Mouse (Mus musculus): Measurements from ENCODE around the gene Gas8.
"Not testable (repeated sequence)": the region's sequence is repeated elsewhere in the genome, so short reads cannot be mapped to it uniquely, and the experiment has no call there.

Gene Gas8

DNA sequence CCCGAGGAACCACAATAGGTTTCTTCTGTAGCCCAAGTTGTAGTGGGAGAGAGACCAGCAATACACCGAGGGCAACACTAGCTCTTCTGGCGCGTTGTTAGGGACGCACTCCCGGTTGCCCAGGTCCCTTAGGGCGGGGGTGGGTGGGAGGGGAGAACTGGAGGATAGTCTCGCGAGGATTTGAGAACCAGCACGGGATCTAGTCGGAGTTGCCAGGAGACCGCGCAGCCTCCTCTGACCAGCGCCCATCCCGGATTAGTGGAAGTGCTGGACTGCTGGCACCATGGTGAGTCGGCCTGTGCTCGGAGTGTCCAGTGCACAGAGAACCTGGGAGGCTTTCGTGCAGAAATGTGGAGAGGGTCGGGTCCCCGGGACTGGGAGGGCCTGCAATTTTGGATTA lies at the start of gene Gas8:
Gas8 (plus strand) TSS at position 168 of the 400 bp plus-strand sequence.
- peak; percentile 96 for DNase-seq

DNA sequence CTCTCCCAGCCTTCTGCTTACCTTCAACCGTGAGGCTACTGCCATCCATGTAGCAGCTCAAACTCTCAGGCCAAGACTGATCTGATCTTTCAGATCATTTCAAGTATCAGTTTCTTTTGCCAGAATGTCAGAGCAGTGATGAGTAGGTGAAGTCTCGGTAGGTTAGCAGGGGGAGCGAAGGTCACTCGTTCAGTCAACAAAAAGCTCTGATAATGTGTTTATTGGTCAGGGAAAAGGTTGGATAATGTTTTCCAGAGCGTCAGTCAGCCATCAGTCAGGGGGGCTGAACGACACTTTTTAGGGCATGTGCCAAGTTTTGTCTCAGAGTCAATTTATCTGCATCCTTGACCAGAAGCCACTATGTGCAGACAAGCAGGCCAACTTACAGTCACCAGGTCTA lies 45.6 kb upstream of the Gas8 start:
- not testable (repeated sequence) for DNase-seq

DNA sequence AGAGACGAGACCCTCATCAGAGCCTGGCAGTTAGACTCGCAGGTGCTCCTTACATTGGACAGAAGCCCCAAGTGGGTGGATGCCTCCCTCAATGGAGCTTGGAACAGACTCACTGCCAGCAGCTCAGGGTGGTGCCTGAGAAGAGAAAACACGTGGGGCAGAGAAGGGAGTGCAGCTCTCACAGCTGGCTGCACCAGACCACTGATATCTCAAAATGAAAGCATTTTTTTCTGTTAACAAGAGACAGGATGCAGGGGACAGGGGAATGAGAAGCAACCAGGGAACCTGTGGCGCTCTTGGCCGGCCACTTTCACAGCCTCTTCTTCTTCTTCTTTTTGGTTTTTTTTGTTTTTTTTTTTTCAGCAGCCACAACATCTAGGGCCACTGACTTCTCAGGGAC lies 44.1 kb upstream of the Gas8 start:
- not testable (repeated sequence) for DNase-seq

DNA sequence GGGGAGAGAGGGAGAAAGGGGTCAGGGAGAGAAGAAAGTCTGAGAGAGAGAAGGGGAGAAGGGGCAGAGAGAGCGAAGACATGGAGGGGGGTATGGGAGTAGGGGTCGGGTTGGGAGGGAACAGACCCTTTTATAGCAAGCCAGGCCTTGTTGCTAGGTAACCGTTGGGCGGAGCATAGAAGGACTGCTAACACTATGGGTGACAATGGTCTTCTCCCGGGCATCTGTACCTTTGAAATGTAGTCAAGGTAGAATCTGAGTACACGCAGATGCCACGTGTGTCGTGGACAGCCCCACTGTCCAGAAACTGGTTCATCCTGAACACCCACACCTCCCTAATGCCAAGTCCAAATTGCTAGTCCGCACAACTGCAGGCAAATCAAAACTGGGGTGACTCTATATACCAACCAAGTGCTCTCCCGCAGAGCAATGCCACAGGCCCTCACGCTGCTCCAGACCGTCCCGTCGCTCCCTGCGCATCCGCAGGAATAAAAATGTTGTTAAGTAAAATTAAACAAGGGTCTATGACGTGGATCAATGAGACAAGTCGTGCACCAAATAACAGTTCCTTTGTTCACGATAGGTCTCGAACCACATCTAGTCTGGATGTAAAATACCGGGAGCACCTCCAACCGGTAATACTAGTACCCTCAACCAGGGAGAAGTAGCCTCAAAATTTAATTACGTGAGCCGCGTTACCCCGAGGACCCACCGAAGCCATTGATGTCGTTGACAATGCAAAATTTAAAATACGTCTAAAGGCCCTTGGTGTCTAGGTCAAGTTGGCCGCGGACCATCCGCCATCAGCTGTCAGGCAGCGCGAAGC lies 41.5 kb upstream of the Gas8 start:
- peak; percentile 23 for DNase-seq

DNA sequence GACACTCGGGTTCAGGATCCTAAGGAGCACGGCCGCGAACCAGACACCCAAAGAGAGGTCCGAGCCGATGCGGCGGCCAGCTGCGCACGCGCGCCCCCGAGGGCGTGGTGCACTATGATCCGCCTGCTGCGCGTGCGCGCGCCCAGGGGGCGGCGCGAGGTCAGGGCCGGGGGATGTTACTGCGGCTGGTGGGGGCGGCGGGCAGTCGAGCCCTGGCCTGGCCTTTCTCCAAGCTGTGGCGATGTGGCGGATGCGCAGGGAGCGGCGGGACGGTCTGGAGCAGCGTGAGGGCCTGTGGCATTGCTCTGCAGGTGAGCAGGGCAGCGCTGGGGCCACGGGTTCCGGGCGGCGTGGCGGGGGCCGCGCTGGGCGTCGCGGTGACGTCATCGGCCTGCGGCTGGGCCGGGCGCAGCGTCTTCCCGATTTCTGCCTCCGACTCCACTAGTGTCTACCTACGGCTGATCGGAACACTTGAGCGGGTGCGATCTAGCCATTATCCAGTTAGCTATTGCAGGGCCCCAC lies 40.8 kb upstream of the Gas8 start, which contains the start of gene Afg3l1:
Afg3l1 (plus strand) TSS at position 167 of the 522 bp plus-strand sequence.
- DNase-seq = peak; percentile 97

DNA sequence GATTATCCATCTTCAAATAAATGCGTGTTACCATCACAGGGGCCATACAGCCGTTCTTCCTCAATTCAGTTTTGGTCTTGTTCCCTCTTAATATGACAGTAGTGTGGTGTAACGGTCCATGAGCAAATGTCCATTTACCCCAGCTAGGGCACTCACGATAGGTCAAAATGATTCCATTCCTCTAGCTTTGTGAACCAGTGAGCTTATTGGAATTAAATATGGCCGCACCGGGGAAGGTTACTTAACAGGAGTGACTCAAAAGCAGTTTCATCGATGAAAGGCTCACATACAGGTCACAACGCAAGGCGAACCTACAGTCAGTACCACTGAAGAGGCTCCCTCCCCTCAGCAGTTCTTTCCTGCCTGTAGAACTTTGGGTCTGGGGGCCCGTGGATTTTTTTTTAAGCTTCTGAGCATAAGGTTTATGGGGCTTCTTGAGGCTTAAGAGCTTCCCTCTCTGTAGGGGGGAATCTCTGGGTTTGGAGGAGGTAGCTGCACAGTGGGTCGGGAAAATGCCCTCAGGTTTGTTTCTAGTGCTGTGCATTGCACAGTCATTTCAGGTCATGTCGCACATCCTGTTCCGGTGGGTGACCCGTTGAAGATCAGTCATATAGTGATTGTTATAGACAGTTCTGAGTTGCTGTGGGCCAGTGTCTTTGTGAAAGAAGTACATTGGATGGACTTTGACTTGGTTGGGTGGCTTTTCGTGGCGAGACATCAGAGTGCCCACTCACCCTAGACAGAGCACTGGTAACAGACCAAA lies 40.0 kb upstream of the Gas8 start:
- no peak for DNase-seq

DNA sequence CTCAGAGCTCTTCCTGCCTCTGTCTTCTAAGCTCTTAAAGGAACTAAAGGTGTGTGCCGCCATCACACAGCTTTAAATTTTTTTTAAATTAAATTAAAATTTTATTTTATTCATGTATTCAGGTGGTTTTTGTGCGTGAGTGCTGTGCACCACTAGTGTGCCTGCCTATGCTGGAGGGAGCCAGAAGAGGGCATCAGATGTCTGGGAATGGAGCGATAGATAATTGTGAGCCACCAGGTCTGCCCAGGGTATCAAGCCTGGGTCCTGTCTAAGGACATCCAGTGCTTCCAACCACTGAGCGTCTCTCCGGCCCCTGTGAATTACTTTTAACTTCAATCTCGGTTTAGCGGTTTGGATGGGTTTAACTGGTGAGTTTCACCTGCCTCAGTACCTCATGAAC lies 36.0 kb upstream of the Gas8 start:
- DNase-seq = no peak

DNA sequence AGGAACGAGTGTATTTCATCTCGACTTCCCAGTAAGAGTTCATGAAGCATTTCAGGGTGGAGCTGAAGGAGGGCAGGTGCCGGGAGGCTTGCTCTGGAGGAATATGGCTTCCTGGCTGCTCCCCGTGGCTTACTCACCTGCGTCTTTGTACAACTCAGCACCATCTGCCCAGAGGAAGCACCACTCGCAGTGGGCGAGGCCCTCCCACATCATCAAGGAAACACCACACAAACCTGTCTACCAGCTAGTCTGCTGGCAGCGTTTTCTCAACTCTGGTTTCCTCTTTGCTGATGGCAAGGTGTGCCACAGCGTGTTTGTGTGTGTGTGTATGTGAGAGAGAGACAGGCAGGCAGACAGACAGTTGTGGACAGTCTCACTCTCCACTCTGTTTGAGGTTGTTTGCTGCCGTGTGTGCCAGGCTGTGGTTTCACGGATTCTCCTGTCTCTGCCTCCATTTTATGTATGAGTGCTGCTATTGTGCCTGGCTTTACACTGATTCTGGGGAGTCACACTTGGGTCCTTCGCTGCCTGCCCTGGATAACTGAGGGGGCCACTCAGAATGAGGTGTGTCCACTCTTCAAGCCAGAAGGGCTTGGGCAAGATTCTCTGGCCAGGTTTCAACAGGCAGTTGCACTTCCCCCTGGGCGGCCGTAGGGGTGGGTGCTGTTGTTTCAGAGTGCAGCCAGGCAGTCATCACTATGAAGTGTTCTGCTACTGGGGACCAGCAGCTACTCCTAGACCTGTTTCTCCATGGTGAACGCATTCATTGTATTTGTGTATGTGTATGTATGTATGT lies 27.2 kb upstream of the Gas8 start:
- DNase-seq = no peak

DNA sequence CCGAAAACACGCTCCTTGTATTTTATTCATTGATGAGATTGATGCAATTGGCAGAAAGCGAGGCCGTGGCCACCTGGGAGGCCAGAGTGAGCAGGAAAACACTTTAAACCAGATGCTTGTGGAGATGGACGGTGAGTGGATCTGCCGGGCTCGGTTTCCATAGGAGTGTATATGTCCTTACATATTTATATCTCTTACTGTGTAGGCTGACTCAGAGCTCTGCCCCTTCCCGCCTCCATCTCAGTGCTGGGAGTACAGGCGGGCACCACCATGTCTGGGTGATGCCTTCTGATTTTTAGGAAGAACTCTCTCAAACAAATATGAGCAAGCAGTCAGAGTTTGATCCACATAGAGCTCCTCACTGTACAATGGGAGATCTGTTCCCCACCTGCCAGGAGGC lies 25.7 kb upstream of the Gas8 start:
- DNase-seq = no peak

DNA sequence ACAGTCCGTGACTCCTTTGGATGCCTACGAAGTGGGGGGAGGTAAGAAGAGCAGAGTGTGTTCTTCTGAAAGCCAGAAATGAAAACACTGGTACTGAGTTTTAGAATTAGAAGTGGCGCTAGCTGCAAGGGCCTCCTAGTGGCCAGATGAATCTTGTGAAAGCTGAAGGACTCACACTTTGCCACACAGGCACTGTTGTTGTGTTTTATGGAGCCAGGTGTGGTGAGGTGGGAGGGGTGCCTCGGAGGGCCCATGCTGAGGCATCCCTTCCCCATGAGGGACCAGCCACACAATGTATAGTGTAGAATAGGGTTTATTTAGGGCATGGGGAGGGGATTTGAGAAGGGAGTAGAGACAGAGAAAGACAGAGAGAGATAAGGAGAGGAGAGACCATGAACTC lies 20.9 kb upstream of the Gas8 start:
- DNase-seq = no peak

DNA sequence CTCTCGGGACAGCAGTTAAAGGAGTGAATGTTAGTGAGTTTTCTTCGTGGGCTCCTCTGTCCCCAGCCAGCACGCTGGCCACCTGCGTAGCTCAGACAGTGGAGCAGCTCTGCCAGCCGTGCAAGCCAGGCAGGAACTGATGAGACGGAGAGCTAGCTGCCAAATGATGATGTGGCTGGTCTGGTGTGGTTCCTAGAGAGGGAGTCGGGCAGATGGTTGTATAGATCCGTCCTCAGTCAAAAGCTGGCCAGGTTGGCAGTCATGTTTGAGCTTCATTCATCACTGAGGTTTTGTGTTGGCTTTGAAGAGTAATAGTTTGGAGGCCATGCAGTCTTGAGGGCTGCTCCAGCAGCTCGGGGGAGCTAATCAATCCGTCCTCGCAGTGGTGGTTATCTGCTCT lies 19.7 kb upstream of the Gas8 start:
- no peak for DNase-seq

DNA sequence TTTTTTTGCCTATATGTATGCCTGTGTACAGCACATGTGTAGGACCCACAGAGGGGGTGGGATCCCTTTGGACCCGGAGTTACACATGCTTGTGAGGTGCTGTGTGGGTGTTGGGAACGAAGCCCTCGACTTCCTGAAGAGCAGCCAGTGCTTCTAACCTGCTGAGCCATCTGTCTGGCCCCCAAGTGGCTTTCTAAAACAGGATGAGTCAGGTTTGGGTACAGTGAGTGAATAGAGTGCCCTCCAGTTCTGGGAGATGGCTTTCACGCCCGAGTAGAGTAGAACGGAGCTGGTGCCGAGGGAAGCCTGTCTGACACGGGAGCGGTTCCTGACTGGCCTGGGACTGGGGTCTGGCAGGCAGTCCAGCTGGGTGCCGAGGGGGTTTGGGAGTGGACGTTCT lies 19.1 kb upstream of the Gas8 start:
- no peak for DNase-seq

DNA sequence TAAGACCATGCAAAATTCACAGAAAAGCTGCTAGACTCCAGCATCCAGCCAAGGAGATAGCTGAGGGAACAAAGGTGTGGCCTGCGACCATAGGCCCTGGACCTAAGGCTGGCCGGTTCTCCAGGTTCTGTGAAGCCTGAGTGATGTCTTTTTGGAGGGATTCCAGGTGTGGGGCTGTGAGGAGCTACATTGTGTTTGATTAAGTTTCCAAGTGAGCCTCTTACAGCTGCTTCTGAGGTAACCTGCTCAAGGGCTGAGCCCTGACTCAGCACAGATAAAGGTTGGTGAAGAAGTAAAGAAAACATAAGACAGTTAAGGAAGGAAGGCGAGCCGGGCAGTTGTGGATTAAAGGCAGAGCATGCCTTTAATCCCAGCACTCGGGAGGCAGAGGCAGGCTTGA lies 16.4 kb upstream of the Gas8 start:
- no peak for DNase-seq

DNA sequence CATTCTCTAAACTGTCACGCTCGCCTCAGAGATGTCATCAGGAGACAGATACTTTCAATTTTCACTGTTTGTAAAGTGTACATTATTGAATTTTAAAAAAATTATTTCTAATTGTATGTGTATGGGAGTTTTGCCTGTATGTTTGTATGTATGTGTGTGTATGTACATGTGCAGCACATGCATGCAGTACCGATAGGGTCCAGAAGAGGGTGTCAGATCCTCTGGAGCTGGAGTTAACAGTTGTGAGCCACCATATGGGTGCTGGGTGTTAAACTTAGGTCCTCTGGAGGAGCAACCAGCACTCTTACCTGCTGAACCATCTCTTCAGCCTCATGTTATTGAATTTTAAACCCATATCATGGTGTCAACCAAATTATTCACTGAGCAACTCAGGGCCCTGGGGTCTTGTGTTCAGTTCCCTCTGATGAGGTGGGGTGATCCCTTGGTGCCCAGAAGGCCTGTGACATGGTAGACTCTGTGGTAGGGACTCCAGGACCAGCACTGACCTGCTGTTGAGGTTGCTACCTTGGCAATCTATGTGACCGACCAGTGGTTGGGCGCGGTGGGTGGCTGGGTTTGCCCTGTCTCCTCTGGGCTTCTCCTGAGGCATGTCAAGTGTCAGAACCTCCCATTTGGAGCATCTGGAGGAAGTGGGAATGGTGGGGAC lies 14.7 kb upstream of the Gas8 start:
- DNase-seq = no peak

DNA sequence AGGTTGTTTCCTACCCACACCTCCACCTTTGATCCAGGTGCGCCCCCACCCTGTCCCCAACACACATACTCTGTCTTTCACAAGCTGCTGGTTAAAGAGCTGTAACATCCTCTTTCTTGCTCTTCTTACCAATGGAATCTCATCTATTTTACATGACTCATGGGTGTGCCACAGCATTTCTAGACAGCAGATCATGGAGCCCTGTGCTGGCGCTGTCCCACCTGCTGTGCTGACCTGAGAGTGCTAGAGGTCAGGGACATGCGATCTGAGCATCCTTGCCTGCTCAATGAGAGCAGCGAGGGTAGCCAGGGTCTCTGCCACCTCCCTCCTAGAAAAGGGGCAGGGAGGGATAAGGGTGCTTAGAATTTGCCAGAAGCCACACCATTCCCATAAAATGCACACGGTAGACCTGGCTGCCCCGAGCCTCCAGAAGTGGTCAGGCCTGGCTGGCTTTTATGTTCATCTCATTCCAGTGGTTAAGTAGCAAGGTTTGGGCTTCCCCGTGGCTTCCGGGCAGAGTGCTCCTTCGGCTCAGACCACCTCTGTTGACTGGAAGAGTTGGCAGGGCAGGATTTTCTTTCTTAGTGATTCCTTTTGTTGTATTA lies 13.9 kb upstream of the Gas8 start:
- DNase-seq = no peak

DNA sequence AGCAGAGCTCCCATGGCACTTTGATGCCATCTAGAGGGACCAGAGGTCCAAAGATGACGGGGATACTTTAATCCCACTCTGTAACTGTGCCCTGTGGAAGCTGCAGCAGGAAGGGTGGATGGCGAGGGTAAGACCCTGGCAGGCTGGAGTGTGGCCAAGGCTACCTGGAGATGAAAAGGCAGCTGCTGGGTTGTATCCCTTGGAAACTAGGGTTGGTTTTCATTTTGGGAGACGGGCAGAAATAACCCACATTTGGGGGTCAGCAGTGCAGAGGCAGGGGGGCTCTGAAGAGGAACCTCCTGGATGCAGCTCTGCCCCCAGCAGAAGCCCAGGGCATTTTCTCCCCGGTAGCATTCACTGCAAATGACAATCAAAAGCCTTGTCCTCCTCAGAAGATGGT lies 13.4 kb upstream of the Gas8 start:
- no peak for DNase-seq

DNA sequence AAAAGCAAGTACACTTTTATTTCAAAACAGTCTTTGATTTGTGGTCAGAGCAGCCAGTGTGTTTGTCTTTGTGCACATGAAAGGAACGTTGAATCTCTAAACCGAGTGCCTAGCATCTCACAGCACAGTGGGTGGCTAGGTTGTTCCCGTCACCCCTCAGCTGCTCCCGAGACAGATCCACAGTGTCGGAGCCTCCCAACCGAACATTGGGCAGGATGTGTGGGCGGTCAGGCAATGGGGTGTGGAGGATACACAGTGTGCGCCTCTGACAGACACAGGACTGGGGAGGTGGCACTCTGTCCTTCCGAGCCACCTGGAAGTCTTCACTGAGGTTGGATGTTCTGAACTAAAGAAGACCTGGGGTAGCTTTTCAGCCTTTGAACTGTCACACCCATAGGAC lies 12.9 kb upstream of the Gas8 start:
- no peak for DNase-seq

DNA sequence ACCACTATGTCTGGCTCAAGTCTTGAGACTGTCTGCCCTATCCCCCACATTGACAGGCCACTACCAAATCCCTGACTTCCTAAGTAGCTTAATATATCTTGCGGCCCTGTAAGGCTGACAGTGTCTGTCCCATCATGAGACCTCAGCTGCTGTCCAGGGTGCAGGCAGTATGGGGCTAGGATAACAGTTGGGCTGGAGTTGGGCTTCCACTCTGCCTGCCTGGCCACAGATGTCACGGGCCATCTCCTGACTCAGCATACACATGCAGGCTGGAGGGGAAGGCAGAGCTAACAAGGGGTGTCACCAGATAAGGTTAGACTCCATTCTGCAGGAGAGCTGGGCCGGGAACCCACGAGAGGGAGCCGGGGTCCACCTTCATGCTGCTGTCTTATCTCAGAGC lies 11.5 kb upstream of the Gas8 start:
- no peak for DNase-seq

DNA sequence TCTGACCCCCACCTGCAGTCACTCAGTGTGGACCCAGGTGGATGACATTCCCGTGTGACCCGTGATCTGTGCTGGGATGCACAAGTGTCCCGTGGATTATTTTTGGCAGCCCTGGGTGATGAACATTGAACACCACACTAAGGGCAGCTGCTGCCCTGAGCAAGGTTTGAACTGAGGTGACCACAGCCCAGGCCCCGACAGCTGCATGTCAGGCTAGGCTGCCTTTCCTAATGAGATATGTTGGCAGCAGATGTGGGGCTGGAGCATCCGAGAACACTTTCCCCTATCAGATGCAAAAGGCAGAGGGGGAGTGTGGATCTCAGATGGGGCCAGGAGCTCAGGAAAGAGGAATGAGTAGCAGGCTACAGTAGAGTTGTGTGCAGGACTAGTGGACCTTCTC lies 7.8 kb upstream of the Gas8 start:
- DNase-seq = no peak

DNA sequence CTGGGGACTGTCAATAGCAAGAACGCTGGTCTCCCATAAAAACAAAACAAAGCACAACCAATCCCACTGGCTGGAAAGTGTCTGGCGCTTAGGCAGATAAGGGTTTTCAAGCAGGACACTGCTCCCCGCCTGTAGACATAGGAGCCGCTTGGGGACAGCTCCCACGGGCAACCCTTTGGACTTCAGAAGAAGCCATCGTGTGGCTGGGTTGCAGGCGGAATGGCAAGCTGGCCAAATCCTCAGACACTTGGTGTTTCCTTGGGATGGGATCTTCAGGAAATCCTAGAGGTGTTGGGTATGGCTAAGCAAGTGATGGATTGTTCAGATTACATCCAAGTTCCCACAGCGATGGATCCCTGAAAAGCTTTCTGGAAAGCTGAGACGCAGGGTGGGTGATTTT lies 4.5 kb upstream of the Gas8 start:
- DNase-seq = no peak

DNA sequence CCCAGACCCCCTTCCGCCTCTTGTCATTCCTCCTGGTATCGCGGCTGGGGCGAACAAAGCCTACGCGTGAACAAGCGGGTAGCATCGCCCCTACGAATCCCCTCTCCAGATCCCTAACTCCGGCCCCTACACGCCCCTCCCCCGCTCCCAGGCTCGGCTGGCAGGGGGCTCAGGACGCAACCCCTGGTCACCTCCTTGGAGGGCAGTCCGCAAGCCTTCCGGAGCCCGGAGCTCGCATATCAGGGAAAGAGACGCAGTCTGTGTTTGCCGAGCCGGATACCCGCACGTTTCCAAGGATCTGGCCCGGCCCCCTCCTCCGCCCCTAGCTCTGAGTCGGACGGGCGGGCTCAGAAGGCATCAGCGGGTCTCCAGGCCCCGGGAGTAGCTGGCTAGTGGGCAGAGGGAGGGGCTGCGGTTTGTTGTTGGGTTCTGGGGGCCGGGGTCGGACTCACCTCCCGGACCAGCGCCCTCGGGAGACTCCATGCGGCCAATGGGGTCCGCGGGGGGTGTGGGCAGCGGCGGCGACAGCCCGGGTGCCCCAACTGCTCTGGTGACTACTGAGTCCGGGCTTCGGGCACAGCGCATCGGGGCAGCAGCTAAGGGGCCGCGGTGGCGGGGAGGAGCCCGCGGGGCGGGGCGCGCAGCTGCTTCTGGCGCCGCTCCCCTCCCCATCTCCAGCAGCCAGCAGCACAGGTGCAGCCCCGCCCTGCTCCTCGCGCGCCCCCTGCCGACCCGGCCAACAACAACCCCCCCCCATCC lies 3.7 kb upstream of the Gas8 start, which contains the start of gene Dbndd1:
Dbndd1 (minus strand) TSS at position 683 of the 759 bp plus-strand sequence.
- peak; percentile 64 for DNase-seq

Measured in kidney, postnatal 10 days (tissue).